Mouse (Mus musculus) pancreas, adult 10 weeks (tissue): ENCODE data around the gene Mafb. TPM values are rescaled to one million over a fixed set of nuclear protein-coding genes. Genes with fewer than 3 reads are reported as not detected.

Experiments used
- polyA plus RNA-seq: library from polyadenylated mRNA; stranded (reverse); fragments of 350-450 nt; fragmentation: Illumina TruSeq; extraction: RNeasy Lipid Tissue Mini Kit (QIAGEN cat#74804); gene quantifications from one replicate; pipeline ENCODE4 v1.2.3, GENCODE M21; 2015; ENCODE audit warnings: low read depth, low replicate concordance; ENCODE audit not compliant: insufficient read depth

The Mafb gene
- polyA plus RNA-seq: 3.7 TPM

GRCm38 (mm10) chr2:160366980-160367338 is at the start of gene Mafb:
Gene Mafb, minus strand, starts transcription at chr2:160367065.

DNA sequence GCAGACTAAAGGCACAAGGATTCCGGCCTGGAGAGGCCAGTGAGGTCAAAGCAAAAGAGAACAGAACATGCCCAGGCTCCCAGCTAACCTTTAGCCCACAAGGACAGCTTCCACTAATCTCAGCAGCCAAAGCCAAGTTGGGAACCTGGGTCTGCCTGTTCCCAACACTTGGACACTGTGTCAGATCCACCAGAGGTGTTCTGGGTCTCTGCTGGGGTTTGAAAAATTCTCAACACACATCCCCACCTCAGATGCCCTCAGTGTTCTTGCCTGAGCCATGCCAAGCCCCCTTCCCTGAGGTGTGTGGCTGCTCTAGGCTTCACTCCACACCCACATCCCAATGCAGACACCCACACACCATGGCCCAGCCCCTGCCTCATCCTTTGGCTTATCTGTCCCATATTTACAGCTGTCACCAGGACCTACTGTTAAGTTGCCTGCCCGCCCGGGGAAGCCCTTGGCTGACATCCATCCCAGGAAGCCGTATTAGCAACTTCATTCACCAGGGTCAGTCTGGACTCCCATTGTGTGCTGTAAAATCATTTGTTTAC is 32.7 kb downstream of the Mafb start, which contains the start of gene Gm826:
Gene Gm826 (minus strand): TSS at position 52 of the 551 bp plus-strand sequence.

Other genes starting within 250 kb of the Mafb start
- gene Gm826, start 32.9 kb downstream of the Mafb start, polyA plus RNA-seq: not detected